Mouse (Mus musculus) liver, postnatal 0 days (tissue): ENCODE data around the gene Clec2h. TPM values are rescaled to one million over a fixed set of nuclear protein-coding genes. Genes with fewer than 3 reads are reported as not detected.

Experiments used
- ATAC-seq: fragments of 200-750 bp; cut with Nextera tagmentation; 2 replicates; pipeline ENCODE4 v1.8.0; 2017; ENCODE audit warnings: mild to moderate bottlenecking, moderate library complexity
- DNase-seq: peaks from one replicate; pipeline ENCODE4 v3.0.0-alpha.2; 2016
- H3K27ac ChIP-seq: fragments of 300-500 bp; sonication (generic); 2 replicates; pipeline ENCODE4 v1.5.1; 2014; ENCODE audit warnings: antibody characterized with exemption, moderate library complexity, mild to moderate bottlenecking, low read depth
- H3K27me3 ChIP-seq: fragments of 300-500 bp; sonication (generic); 2 replicates; pipeline ENCODE4 v1.6.1; 2014; ENCODE audit warnings: low read length, control low read depth, mixed read lengths; ENCODE audit not compliant: insufficient read depth
- H3K36me3 ChIP-seq: fragments of 300-500 bp; sonication (generic); replicated peaks from 2 replicates; pipeline ENCODE4 v1.6.1; 2014; ENCODE audit warnings: mild to moderate bottlenecking, control low read depth, low read length, moderate library complexity, mixed read lengths; ENCODE audit not compliant: insufficient read depth
- H3K4me1 ChIP-seq: fragments of 300-500 bp; sonication (generic); 2 replicates; pipeline ENCODE4 v1.6.1; 2014; ENCODE audit warnings: antibody characterized with exemption, mild to moderate bottlenecking, control low read depth; ENCODE audit not compliant: insufficient read depth
- H3K4me2 ChIP-seq: fragments of 300-500 bp; sonication (generic); 2 replicates; pipeline ENCODE4 v1.6.1; 2014; ENCODE audit warnings: low read depth, mild to moderate bottlenecking, low read length, moderate library complexity, mixed read lengths
- H3K4me3 ChIP-seq: fragments of 300-500 bp; sonication (generic); 2 replicates; pipeline ENCODE4 v1.5.1; 2014; ENCODE audit warnings: low read depth, low read length
- H3K9ac ChIP-seq: fragments of 300-500 bp; sonication (generic); replicated peaks from 2 replicates; pipeline ENCODE4 v1.6.1; 2014; ENCODE audit warnings: mild to moderate bottlenecking, moderate library complexity
- H3K9me3 ChIP-seq: fragments of 300-500 bp; sonication (generic); 2 replicates; pipeline ENCODE4 v1.6.1; 2016; ENCODE audit warnings: mild to moderate bottlenecking, control low read depth, low read length, mixed read lengths
- CTCF ChIP-seq: sonication (generic); IDR thresholded peaks from 2 replicates; pipeline ENCODE4 v1.5.1; 2016; ENCODE audit warnings: antibody characterized with exemption, low read depth
- EP300 ChIP-seq: IDR thresholded peaks from 2 replicates; pipeline ENCODE4 v1.6.1; 2016; ENCODE audit warnings: antibody characterized with exemption, low read depth, mild to moderate bottlenecking
- WGBS: fragments of 180-500 bp; shearing (Covaris S2); extraction: QIAGEN DNeasy Blood & Tissue Kit; methylation state at CpG from one replicate; pipeline ENCODE4 v1.1.7; 2014; ENCODE audit not compliant: insufficient replicate concordance; 5-methylcytosine and 5-hydroxymethylcytosine counted together
- polyA plus RNA-seq: library from polyadenylated mRNA; unstranded; fragments of >200 nt; fragmentation: Nextera tagmentation; extraction: Ambion mirVana; gene quantifications from 2 replicates; pipeline ENCODE4 v1.2.1, GENCODE M21; 2015

Clec2h gene
- polyA plus RNA-seq, 1 experiment from 2014 or later = 0.33 TPM

- H3K27me3 ChIP-seq = no peaks in the 10 kb centered on the region
- ATAC-seq (no peak), DNase-seq (no peak)
- no peak overlapping the region for H3K4me2 ChIP-seq
- H3K36me3 ChIP-seq = no peaks in the 10 kb centered on the region
- H3K9ac ChIP-seq = no peak overlapping the region
- H3K27ac ChIP-seq = no peak overlapping the region
- H3K4me3 ChIP-seq = no peak overlapping the region
- H3K9me3 ChIP-seq = no peaks in the 10 kb centered on the region
- 61% methylated on average over 3 of the region's 3 CpGs for WGBS
- TF ChIP-seq EP300 = no peak
- no peak for TF ChIP-seq CTCF
- H3K4me1 ChIP-seq = no peaks in the 10 kb centered on the region
Observed at GRCm38 (mm10) chr6:128701691-128702090, 39.5 kb downstream of the Clec2h start.

GRCm38 (mm10) chr6:128722959-128723358 is 60.8 kb downstream of the Clec2h start, which contains the start of gene Klrb1:
Gene Klrb1, minus strand, starts transcription at chr6:128723059.
- no peak for ATAC-seq
- TF ChIP-seq EP300 (no peak), CTCF (no peak)
- Histone ChIP-seq H3K9ac (no peak within 1 kb of the TSS), H3K36me3 (no peaks in the 10 kb centered on the region), H3K4me2 (no peak within 1 kb of the TSS), H3K9me3 (no peaks in the 10 kb centered on the region), H3K27ac (no peak within 1 kb of the TSS), H3K4me3 (no peak within 1 kb of the TSS), H3K4me1 (no peaks in the 10 kb centered on the region), H3K27me3 (no peaks in the 10 kb centered on the region)
- WGBS = 74% methylated on average over 4 of the region's 4 CpGs
- no peak for DNase-seq

Other genes with a start within 250 kb of the Clec2h start
- 5.6 and 7.7 TPM in 2 replicates for gene Itfg2, start 237.5 kb upstream of the Clec2h start, polyA plus RNA-seq
- 79.9 and 80.2 TPM in 2 replicates for gene Fkbp4, start 223.7 kb upstream of the Clec2h start, polyA plus RNA-seq
- 1,244 and 1,400 TPM in 2 replicates for gene Pzp, start 135.7 kb upstream of the Clec2h start, polyA plus RNA-seq
- gene A2ml1, start 80.8 kb upstream of the Clec2h start, polyA plus RNA-seq = 29.7 and 30.6 TPM in 2 replicates
- 0.15 and 0.36 TPM in 2 replicates for gene Klrb1a, start 38.9 kb upstream of the Clec2h start, polyA plus RNA-seq
- not detected in 2 replicates for gene Klrb1, start 60.7 kb downstream of the Clec2h start, polyA plus RNA-seq
- gene Klrb1c, start 126.8 kb downstream of the Clec2h start, polyA plus RNA-seq = 0.64 and 1.1 TPM in 2 replicates
- not detected in 2 replicates for gene Gm44511, start 163.9 kb downstream of the Clec2h start, polyA plus RNA-seq
- 0.32 and 0.39 TPM in 2 replicates for gene Klrb1b, start 163.9 kb downstream of the Clec2h start, polyA plus RNA-seq
- 0.11 and 0.27 TPM in 2 replicates for gene Clec2i, start 225.2 kb downstream of the Clec2h start, polyA plus RNA-seq
- 10.5 and 11.9 TPM in 2 replicates for gene BC035044, start 228.7 kb downstream of the Clec2h start, polyA plus RNA-seq